Mouse (Mus musculus) layer of hippocampus, postnatal 36 days (tissue): ENCODE measurements around the gene Idh2. TPM values are rescaled to one million over a fixed set of nuclear protein-coding genes. Genes with fewer than 3 reads are reported as not detected.

ENCODE experiments used
- DNase-seq, 2 experiments: peaks; one replicate each; pipeline ENCODE4 v3.0.0; 2022
- total RNA-seq, 2 experiments: library from RNA; stranded (reverse); gene quantifications; 2 replicates each; pipeline ENCODE4 v1.2.3; 2021

Idh2 gene
- total RNA-seq, 2 experiments from 2014 or later: 57.6 to 61.5 TPM

DNA sequence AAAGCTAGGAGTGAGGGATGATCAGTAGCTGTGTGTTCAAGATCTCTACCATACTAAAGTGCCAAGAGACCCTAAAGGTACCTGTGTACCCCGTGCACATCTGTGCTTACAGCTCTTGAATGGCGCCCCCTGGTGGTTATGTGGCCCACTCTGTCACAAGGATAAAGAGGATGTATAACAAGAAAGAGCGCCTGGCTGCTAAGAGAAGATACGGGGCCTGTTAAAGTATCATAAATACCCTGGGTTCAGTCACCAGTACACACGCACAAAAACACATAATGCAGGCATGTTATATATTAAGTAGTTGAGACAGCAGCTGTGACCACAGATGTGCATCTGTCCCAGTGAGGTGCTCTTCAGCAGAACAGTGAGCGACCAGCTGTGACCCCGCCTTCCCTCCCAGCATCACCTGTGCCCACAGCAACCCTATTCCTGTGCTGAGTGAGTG is 30.7 kb downstream of the Idh2 start:
- DNase-seq: no peak

DNA sequence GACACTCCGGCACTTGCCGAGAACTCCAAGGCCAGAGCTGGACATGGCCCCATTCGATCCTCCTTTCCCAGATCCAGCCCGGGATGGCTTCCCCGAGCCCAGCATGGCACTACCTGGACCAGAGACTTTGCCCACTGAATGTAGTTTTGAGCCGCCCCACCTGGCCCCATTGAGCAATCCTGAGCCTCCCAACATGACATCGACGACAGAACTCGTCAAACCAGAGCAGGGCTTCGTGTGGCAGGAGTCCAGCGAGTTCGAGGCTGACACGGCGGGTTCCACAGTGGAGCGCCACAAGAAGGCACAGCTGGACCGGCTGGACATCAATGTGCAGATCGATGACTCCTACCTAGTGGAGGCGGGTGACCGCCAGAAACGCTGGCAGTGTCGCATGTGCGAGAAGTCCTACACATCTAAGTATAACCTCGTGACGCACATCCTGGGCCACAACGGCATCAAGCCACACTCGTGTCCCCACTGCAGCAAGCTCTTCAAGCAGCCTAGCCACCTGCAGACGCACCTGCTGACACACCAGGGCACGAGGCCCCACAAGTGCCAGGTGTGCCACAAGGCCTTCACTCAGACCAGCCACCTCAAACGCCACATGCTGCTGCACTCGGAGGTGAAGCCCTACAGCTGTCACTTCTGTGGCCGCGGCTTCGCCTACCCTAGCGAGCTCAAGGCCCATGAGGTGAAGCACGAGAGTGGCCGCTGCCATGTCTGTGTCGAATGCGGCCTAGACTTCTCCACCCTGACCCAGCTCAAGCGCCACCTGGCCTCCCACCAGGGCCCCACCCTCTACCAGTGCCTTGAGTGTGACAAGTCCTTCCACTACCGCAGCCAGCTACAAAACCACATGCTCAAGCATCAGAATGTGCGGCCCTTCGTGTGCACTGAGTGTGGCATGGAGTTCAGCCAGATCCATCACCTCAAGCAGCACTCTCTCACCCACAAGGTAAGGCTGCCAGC is 33.3 kb downstream of the Idh2 start:
- DNase-seq: no peak

DNA sequence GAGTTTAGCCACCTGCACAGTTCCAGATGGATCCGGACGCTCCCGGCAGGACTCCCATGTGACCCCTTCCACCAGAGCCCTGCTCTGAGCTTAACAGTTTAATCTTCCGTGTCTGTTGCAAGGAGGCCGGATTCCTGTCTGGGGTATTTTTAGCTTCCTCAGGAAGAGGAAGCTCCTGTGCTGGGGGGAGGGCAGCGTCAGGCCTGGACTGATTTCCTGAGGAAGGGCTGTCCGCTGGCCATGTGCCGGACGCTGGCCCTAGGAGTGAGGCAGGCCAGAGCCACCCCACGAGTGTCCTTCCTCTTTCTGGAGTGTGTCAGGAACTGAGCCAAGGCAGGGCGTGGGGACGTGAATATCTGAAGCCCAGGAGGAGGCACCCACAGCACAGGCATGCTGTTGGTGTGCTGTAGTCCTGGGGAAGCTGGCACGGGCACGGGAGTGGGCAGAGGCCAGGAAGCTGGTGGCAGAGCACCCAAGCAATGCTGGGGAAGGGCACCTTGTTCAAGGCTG is 36.3 kb downstream of the Idh2 start:
- peak; percentile 56 to 70 for DNase-seq

DNA sequence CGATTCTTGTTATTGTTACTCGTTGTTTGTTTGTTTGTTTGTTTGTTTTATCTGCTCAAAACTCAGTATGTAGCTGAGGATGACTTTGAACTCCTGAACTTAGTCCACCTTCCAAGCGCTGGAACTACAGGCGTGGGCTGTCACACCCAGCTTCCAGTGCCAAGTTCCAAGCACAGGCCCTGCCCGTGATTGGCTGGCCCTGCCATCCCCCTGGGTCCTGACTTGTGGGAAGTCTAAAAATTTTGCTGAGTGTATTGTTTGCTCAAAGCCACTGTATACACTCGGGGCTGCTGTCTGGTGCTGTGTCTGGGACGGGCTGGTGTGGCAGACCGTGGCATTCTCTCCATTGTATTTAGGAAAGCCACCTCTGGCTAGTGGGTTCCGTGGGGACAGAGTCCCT is 37.4 kb downstream of the Idh2 start:
- DNase-seq: no peak

DNA sequence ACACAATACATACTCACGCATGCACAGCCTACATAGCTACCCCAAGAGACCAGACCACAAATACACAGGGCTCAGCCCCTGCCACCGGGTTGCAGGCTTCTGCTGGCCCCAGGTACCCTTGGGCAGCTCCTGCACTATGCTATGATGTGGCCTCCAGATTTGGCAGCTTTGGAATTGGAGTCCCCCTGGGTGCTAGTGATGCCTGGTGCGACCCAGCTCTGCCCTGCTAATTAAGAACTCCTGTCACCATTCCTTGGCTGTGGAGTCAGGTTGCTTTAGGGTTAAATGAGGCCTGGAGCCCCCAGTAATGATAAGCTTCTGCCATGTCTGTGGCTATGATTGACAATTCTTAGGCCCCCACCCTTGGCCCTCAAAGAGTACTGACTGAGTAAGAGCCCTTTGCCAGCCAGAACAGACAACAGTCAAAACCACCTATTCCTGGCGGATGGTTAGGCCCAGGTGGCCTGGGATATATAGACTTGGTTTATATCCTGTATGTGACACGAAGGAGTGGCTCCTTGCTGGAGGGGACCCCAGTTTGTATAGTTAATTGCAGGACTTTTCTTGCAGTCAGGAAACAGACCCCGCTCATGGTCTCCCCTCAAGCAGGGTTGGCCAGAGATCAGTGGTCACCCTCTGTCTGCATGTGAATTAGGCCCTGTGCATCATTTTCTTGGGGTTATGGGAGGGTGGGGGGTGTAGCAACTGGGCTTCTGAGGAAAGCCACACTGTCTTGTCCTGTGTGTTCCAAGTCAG is 38.1 kb downstream of the Idh2 start:
- no peak for DNase-seq

DNA sequence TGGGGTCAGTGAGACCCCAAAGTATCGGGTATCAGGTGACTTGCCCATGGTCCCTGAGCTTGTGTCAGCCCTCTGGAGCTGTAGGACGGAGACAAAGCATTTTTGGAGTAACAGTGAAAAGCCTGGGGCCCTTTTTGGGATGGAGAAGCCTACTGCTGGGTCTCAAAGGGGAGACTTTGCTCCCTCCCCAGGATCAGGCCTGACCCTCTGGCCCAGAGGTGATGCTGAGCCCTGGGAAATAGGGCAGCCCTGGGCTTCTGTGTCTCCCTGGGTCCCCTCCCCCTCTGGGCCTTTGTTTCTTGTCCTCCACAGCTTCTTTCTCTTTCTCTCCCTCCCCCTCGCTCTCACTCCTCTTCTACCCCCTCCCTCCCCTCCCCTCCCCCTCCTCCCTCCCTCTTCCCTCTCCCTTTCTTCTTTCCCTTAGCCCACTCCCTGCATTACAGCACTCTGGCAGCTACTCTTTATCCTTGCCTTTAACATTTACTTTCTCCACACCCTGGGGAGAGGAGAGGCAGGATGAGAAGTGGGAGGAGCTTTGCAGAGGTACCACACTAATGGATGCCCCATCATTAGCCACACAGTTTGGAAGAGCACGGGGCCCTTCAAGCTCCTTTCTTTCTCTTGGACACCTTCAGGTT is 39.1 kb downstream of the Idh2 start:
- no peak for DNase-seq

DNA sequence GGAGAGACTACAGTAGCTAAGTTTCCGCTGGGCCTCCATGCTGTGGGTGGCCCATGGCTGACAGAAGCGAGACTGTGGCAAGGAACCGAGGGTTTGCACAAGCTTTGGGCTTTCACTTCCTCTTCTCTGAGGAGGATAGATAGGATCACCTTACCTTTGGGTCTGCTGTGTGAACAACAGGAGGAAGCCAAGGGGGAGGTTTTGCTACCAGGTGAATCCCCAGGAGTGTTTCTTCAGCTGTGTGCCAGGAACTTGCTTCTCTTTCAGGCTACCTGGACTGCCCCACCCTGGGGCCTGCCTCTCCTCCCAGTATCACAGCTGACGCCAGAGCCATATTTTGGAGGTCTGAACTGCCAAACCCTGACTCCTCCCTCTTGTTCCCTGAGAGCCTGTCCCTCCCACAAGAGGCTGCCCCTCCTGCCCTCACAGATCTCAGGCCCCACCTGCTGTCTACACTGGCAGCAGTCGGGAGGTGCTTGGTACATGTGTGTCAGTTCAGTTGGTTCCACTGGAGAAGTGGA is 40.2 kb downstream of the Idh2 start:
- no peak for DNase-seq

DNA sequence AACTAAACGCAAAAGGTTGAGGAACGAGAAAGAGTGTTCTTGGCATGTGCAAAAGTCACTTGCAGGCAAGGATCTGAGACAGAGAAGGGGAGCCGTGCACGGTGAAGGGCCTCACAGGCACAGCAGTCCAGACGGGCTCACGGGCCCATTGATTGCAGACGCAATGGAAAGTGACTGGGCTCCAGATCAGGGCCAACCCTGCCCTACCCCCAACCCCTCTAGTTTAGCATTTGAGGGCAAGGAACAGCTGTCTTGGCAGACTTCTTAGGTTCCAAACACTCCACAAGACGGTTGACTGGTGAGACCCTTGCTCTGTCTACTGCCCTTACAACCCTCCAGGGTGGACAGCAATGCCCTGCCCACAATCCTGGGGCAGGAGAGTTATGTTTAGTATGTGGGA is 41.7 kb downstream of the Idh2 start:
- DNase-seq: no peak

DNA sequence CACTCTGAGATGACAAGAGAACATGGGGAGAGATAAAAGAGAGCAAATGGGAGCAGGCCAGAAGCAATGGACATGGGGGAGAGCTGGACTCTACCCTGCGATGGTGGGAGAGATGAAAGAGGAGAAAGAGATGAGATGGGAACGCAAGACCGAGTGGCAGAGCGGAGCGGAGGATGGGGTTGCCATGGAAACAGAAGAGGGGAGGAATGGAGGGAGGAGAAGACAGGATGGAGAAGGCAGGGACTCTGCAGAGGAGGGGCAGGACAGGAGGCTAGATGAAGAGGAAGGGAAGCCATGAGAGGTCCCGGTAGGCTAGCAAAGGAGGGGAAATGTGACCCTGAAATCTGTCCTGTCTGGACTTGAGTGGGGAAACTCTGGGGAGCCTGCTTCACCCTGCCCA is 42.9 kb downstream of the Idh2 start:
- peak; percentile 49 to 53 for DNase-seq

DNA sequence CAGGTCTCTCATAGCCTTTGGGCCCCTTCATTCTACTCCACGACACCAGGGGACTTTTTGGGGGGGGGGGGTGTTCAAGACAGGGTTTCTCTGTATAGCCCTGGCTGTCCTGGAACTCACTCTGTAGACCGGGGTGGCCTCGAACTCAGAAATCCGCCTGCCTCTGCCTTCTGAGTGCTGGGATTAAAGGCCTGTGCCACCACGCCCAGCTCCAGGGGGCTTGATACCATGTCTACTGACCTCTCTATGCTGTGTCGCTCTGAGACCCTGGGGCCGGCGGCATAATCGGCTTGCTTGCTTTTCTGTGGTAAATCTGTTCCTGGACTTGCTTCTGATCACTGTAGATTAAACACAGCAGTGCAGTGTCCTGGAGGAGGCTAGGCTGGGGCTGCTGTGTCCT is 44.0 kb downstream of the Idh2 start:
- no peak for DNase-seq

DNA sequence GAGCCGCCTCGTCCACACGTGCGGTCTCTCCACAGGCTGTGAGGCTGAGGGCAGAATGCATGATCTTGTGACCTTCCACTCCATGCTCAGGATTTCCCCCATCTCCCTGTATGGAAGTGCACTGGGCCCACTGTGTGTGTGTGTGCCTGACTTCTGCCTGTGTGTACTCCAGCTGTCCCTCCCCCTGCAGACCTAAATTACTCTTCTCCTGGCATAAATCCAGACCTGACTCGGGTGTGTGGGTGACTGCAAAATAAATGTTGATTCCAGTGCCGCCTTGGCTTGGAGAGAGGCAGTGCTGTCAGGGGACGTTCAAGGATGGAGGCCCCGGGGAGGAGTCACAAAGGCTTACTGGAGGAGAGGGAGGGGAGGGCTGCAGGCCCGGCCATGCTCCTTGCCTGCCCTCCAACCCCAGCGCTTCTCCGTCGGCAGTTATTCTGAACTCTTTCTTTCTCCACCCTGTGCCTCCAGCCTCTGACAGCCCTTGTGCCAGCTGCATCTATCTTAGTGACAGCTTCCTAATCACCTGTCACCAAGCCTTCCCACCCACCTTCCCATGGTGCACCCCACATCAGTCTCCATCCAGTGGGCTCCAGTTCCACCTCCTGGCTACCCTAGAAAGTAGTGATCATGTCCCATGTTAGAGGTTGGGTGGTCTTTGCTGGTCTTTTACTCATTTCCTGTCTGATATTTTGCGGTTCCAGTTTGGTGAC is 45.4 kb downstream of the Idh2 start:
- DNase-seq: peak; percentile 50 to 57

DNA sequence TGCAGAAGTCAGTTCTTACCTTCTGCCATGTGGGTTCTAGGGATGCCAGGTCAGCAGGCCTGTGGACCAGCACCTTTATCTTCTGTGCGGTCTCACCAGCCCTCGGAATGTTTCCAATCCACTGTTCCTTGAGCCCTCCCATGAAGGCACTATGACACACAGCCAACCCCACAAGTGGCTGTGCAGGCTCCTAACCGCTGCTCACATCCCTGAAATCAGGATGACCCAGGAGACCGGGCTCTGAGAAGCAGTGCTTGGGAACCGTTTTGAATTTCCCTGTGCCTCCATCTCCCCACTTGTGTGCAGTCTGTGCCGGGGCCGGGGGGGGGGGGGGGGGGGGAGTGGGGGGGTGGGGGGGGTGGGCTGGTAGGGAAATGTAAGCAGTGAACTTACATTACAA is 46.9 kb downstream of the Idh2 start:
- no peak for DNase-seq

DNA sequence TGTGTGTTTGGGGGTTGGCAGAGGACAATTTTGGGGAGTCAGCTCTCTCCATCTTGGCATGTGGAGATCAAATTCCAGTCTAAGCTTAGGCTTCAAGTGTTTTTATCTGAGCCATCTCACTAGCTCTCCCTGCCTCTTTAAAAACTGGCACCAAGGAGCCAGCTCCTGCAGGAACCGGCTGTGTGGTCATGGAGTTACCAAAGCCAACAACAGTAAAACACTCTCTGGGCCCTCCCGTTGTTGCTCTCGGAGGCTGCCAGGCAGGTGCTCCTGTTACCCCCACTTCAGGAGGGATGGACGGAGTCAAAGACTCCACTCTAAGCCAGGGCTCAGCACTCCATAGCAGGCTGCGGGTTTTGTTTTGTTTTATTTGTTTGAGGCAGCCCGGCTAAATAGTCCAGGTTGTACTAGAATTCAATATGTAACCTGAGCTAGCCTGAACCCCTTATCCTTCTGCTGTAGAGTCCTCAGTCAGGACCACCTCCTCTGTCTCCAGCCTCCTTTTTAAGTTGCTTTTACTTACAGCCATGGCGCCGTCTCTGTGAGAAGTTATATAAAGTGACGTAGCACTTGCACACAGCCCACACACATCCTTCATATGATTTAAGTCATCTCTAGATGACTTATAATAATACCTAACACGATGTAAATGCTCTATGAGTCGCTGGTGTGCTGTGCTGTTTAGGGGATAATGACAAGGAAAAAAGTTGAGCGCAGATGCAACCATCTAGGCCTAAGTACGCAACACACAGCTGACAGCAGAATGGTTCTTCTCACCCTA is 48.3 kb downstream of the Idh2 start:
- DNase-seq: no peak

DNA sequence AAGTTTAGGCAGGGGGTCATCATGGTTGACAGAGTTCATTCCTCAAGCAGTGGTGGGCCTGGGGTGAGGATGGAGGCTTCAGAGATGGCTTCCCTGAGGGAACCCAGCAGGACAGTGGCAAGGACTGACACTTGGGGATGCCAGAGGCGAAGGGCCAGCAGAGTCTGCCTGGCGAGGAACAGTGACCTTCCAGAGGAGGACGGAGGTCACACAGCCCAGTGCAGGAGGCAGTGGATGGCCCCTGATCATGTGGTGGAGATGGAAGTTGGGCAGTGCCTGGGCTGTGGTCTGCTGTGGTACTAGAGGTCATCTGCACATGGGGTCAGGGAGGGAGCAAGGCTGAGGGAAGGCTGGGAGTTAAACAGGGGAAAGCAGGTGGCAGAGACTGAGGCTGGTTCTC is 49.9 kb downstream of the Idh2 start:
- DNase-seq: no peak

DNA sequence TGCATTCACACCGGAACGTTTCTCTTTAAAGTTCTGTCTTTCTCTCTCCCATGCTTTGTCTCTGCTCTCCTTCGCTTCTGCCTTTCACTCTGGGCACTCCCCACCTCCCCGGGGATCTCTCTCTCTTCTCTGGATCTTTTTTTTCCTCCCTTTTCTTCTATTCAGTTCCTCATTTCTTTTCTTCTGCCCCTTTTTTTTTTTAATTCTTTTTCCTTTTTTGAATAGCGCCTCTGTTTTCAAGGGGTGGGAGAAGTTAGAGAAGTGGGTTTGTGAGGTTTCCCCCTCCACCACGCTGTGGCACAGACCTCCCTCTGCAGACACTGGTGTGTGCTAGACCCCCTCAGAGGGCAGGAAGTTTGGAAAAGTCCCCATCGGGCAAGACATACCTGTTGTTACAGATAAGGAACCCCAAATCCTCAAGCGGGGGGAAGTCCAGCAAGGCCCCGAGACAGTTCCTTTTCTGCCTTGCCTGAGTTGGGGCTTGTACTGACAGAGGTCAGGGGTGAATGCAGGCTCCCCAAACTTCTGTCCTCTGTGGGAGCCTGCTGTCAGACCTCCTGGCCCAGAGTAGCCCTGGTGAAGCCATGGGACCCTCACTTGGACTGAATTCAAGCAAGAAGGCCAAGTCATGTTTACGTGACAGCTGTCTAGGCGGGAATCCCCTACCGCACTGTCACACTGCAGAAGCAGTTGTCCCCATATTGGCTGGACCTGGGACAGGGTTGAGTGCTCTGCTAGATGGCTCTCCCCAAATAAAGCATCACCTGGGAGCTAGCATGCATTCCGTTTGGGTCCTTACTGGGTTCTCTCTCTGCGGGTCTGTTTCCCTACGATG is 51.1 kb downstream of the Idh2 start:
- no peak for DNase-seq

DNA sequence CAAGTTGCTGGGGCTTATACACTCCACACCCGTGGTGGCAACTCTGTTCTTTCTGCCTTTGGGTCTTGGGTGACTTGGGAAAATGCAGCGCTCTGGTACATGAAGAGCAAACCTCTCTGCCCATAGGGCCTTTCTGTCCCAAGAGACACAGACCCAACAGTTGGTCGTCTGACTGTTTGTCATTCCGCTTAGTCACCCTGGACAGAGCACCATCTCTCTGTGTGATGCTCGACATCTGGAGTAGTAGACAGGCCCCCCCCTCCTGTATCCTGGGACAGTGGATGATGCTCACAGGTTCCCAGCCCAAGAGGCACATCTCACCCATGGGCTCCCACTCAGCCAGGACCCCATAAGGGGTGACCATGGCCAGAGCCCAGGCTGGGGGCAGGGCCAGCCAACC is 51.9 kb downstream of the Idh2 start:
- DNase-seq: no peak

DNA sequence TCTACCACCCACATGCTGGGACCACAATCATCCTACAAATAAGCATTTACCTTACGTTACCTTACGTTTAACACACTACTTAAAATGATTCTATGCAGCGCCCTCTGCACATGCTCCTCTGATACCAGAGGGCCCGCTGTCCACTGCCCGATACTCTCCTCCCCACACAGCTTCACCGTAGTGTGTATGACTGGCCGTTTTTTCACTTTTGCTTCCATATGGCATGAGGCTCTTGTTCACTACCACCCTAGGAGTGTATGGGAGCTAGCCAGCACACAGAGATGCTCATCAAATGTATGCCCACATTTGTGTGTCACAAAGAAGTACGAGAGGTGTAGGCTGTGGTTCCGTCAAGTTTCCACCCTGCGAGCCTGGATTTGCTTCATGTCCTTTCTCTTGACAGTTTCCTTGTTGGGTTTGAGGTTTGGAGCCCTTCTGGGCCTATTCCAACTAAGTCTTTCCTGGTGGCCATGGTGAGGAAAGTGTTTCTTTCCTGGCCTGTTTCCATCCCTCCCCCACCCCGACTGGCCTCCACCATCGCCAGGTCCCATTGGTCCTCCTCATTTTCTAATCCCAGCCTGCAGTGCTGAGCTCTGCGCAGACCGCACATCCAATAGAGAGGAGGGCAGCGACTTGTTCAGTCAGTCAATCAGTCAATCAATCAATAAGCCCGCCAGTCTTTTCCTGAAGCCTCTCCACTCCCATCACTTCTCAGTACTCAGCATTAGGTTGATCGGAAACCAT is 52.9 kb downstream of the Idh2 start:
- DNase-seq: no peak

DNA sequence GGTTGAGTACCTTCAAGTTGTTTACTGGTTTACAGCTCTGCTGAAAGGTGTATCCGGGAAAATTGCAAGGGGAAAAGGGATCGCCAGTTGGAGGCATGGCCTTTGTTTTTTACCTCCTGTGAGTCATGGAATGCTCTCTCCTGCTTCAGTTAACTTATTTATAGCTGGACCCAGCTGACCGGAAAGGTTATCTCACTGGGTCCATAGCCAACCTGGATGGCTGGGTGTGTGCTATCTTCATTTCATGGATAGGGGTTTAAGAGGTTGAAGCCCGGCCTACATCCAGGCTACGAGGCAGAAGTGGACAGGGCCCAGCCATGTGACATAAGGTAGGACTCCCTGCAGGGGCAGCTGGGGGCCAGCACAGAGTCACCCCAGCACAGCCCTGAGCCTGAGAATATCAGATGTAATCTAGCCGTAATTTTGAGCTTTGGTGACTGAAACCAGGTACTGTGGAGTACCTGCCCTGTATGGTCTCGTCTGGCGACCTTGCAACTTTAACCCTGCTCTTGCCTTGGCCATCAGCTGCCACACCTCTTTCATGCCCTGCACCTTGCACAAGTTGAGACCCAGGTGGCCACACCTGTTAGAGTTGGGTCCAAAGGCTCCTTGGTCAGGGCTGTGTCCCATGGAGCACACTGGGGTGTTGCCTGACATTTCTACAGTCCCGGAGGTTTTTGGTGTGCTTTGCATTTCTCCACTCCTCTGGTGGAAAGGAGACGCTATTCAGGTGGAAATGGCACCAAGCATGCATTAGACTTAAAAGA is 55.0 kb downstream of the Idh2 start:
- DNase-seq: no peak
